In the genomic region with DNA sequence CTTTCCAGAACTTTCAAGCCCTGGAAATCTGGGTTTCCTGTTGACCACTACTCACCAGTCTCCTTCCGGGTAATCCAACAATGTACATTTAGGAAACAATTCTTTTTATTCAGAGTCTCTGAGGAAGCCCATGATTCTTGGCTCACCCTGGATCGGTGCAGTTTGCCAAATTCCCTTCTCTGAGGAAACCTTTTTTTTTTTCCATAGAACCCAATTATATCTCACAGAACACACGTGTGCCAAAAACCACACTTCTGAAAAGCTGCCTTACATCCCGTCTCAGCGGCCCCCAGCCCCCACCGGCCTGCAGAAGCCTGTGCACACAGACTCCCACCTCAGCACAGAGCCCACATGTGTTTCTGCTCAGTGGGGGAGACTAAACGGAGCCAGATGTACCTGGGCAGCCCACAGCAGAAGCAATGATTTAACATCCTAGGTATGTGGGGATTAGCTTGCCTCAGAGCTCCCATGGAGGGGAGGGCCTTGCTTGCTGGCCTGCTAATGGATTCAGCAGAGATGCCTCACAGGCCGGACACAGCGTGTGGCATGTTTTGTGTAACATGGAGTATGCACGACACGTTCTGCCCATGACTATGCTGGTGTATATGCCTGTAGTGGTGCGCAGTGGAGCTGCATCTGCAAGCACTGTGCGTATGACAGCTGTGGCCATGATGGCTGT, we compare ENCODE assay signal across 8 mouse cellular contexts.
A peak's percentile ranks its signal among the peaks of the same experiment; 100 is the strongest.
DNase-seq lines count a peak whose midpoint lies in the region; ATAC-seq and TF ChIP-seq lines count a peak whose summit lies in the region.

No protein-coding gene starts in this region.

- H3K27ac ChIP-seq in intestine, embryonic 14.5 days (ENCODE audit: low read depth) = peak overlapping the region; percentile 12; the same call in 1 of the 2 replicates
- no peak overlapping the region for H3K27ac ChIP-seq in intestine, postnatal 0 days (ENCODE audit: low read depth, low read length)
- no peak overlapping the region for H3K27ac ChIP-seq in hindbrain, embryonic 16.5 days (ENCODE audit: low read depth, low read length)
- H3K27ac ChIP-seq in midbrain, embryonic 14.5 days (replicated peaks; ENCODE audit: low read depth, low read length) = no peak overlapping the region; the same call in 1 of the 2 replicates

- DNase-seq in intestine, embryonic 14.5 days (ENCODE audit: low spot score) = peak; percentile 57
- DNase-seq in fibroblast of lung, adult 2 months (ENCODE audit: low read depth) = peak; percentile 67
- DNase-seq in midbrain, embryonic 14.5 days = peak; percentile 27
- DNase-seq in spleen, adult 12 weeks (ENCODE audit: low spot score) = no peak
- no peak for DNase-seq in cerebellum, adult 9-10 months

- no peak for TF ChIP-seq CTCF in intestine, postnatal 0 days (IDR thresholded peaks at IDR 0.05; ENCODE audit: low read depth)

- H3K27me3 ChIP-seq in intestine, embryonic 14.5 days (replicated peaks; ENCODE audit: control insufficient read depth, insufficient read depth, low read length) = no peaks in the 10 kb centered on the region
- H3K27me3 ChIP-seq in intestine, postnatal 0 days (replicated peaks; ENCODE audit: control insufficient read depth, insufficient read depth, low read length) = no peaks in the 10 kb centered on the region
- H3K27me3 ChIP-seq in hindbrain, embryonic 16.5 days (replicated peaks; ENCODE audit: control insufficient read depth, insufficient read depth, low read length) = no peaks in the 10 kb centered on the region
- H3K27me3 ChIP-seq in midbrain, embryonic 14.5 days (ENCODE audit: control insufficient read depth, insufficient read depth, low read length) = no peaks in the 10 kb centered on the region

- H3K36me3 ChIP-seq in intestine, embryonic 14.5 days (ENCODE audit: control insufficient read depth, insufficient read depth, low read length) = no peaks in the 10 kb centered on the region
- H3K36me3 ChIP-seq in intestine, postnatal 0 days (ENCODE audit: control insufficient read depth, insufficient read depth) = no peaks in the 10 kb centered on the region
- H3K36me3 ChIP-seq in hindbrain, embryonic 16.5 days (ENCODE audit: control insufficient read depth, insufficient read depth, low read length) = no peaks in the 10 kb centered on the region
- no peaks in the 10 kb centered on the region for H3K36me3 ChIP-seq in midbrain, embryonic 14.5 days (ENCODE audit: control insufficient read depth, insufficient read depth, low read length)

- no peak overlapping the region for H3K4me3 ChIP-seq in intestine, embryonic 14.5 days (ENCODE audit: low read depth, low read length)
- H3K4me3 ChIP-seq in intestine, postnatal 0 days (ENCODE audit: low read depth, low read length) = no peak overlapping the region
- H3K4me3 ChIP-seq in hindbrain, embryonic 16.5 days (ENCODE audit: low read length) = no peak overlapping the region
- no peak overlapping the region for H3K4me3 ChIP-seq in midbrain, embryonic 14.5 days (replicated peaks; ENCODE audit: low read depth, low read length)

- peak; percentile 83 for ATAC-seq in intestine, embryonic 14.5 days (replicated peaks; ENCODE audit: low FRiP score, low TSS enrichment, low read depth)
- ATAC-seq in intestine, postnatal 0 days = no peak
- ATAC-seq in hindbrain, embryonic 16.5 days = 0 out of 2 replicates have a peak, but pooled peaks have one; percentile 40
- no peak; the same call in 1 of the 2 replicates for ATAC-seq in midbrain, embryonic 14.5 days (ENCODE audit: low FRiP score, low TSS enrichment)
- no peak for ATAC-seq in megakaryocyte-erythroid progenitor cell, adult 5-6 weeks (replicated peaks; ENCODE audit: low FRiP score, low TSS enrichment, poor library complexity, severe bottlenecking)

- 49% methylated on average over 13 of the region's 13 CpGs for WGBS in intestine, embryonic 14.5 days
- WGBS in intestine, postnatal 0 days = 62% methylated on average over 13 of the region's 13 CpGs
- 59% methylated on average over 13 of the region's 13 CpGs for WGBS in hindbrain, embryonic 16.5 days
- WGBS in midbrain, embryonic 14.5 days = 68% methylated on average over 13 of the region's 13 CpGs

- H3K9ac ChIP-seq in intestine, embryonic 14.5 days (ENCODE audit: low read length) = no peak overlapping the region
- no peak overlapping the region for H3K9ac ChIP-seq in intestine, postnatal 0 days (ENCODE audit: low read depth, low read length)
- no peak overlapping the region for H3K9ac ChIP-seq in hindbrain, embryonic 16.5 days (ENCODE audit: low read depth, low read length)
- no peak overlapping the region for H3K9ac ChIP-seq in midbrain, embryonic 14.5 days (replicated peaks; ENCODE audit: low read length)

- H3K4me2 ChIP-seq in intestine, embryonic 14.5 days (ENCODE audit: low read length) = no peak overlapping the region
- no peak overlapping the region for H3K4me2 ChIP-seq in intestine, postnatal 0 days (replicated peaks; ENCODE audit: low read depth)
- H3K4me2 ChIP-seq in hindbrain, embryonic 16.5 days (ENCODE audit: low read length) = no peak overlapping the region
- H3K4me2 ChIP-seq in midbrain, embryonic 14.5 days (ENCODE audit: low read length) = no peak overlapping the region

- H3K4me1 ChIP-seq in intestine, embryonic 14.5 days (replicated peaks; ENCODE audit: control insufficient read depth, insufficient read depth, low read length) = no peaks in the 10 kb centered on the region
- H3K4me1 ChIP-seq in intestine, postnatal 0 days (replicated peaks; ENCODE audit: control insufficient read depth, insufficient read depth, low read length) = no peaks in the 10 kb centered on the region
- peaks cover 4% of the 10 kb centered on the region for H3K4me1 ChIP-seq in hindbrain, embryonic 16.5 days (ENCODE audit: control insufficient read depth, insufficient read depth, low read depth, low read length)
- no peaks in the 10 kb centered on the region for H3K4me1 ChIP-seq in midbrain, embryonic 14.5 days (ENCODE audit: control insufficient read depth, insufficient read depth, low read length)

- H3K9me3 ChIP-seq in intestine, embryonic 14.5 days (ENCODE audit: control insufficient read depth, low read length) = no peaks in the 10 kb centered on the region
- no peaks in the 10 kb centered on the region for H3K9me3 ChIP-seq in intestine, postnatal 0 days (ENCODE audit: control insufficient read depth)
- H3K9me3 ChIP-seq in hindbrain, embryonic 16.5 days (ENCODE audit: control insufficient read depth, low read length) = peaks cover 5% of the 10 kb centered on the region; the same call in 1 of the 2 replicates
- no peaks in the 10 kb centered on the region for H3K9me3 ChIP-seq in midbrain, embryonic 14.5 days (ENCODE audit: control insufficient read depth, low read length)

Comparison
In these comparisons a context has a peak if more than half of its experiments do, and no peak if none do; other contexts are left out.
1. ATAC-seq: peak in intestine, embryonic 14.5 days (single experiment) and hindbrain, embryonic 16.5 days (single experiment); none in intestine, postnatal 0 days (single experiment), midbrain, embryonic 14.5 days (single experiment) and megakaryocyte-erythroid progenitor cell, adult 5-6 weeks (single experiment).
2. DNase-seq: peak in intestine, embryonic 14.5 days (single experiment), fibroblast of lung, adult 2 months (single experiment) and midbrain, embryonic 14.5 days (single experiment); none in spleen, adult 12 weeks (single experiment) and cerebellum, adult 9-10 months (single experiment).